Mouse (Mus musculus): ENCODE data around the gene Daxx. TPM values are rescaled to one million over a fixed set of nuclear protein-coding genes. Genes with fewer than 3 reads are reported as not detected.
A peak's percentile ranks its signal among the peaks of the same experiment; 100 is the strongest.

Daxx gene
- polyA plus RNA-seq, 1 experiment from 2014 or later = 61.2 TPM

GRCm38 (mm10) chr17:33940981-33941380 is 31.8 kb downstream of the Daxx start:
- peak overlapping the region; percentile 81 for H3K4me3 ChIP-seq (ENCODE audit: low read depth, low read length)
- ATAC-seq (ENCODE audit: insufficient read depth, low FRiP score, low TSS enrichment) (0 out of 2 replicates have a peak, but pooled peaks have one; percentile 10), DNase-seq (ENCODE audit: low spot score) (no peak)
- H3K36me3 ChIP-seq (ENCODE audit: control insufficient read depth, insufficient read depth, low read length) = peaks cover 14% of the 10 kb centered on the region
- H3K4me1 ChIP-seq (ENCODE audit: control insufficient read depth, insufficient read depth, low read length) = peaks cover 12% of the 10 kb centered on the region
- H3K4me2 ChIP-seq (ENCODE audit: low read depth) = peak overlapping the region; percentile 95
- no peak overlapping the region for H3K27ac ChIP-seq (ENCODE audit: low read depth, low read length)
- WGBS = 3% methylated on average over 26 of the region's 26 CpGs
- H3K27me3 ChIP-seq (ENCODE audit: control insufficient read depth, insufficient read depth, low read length) = no peaks in the 10 kb centered on the region
- no peaks in the 10 kb centered on the region for H3K9me3 ChIP-seq (ENCODE audit: control insufficient read depth, low read length)
- H3K9ac ChIP-seq (ENCODE audit: low read length) = peak overlapping the region; percentile 70

- peak overlapping the region; percentile 81 for H3K4me3 ChIP-seq (ENCODE audit: low read depth, low read length)
- H3K36me3 ChIP-seq (ENCODE audit: control insufficient read depth, insufficient read depth, low read length) = peaks cover 14% of the 10 kb centered on the region
- no peak overlapping the region for H3K27ac ChIP-seq (ENCODE audit: low read depth, low read length)
- peaks cover 12% of the 10 kb centered on the region for H3K4me1 ChIP-seq (ENCODE audit: control insufficient read depth, insufficient read depth, low read length)
- peak overlapping the region; percentile 95 for H3K4me2 ChIP-seq (ENCODE audit: low read depth)
- H3K9ac ChIP-seq (ENCODE audit: low read length) = peak overlapping the region; percentile 70
- WGBS = 62% methylated on average over 19 of the region's 19 CpGs
- ATAC-seq (ENCODE audit: insufficient read depth, low FRiP score, low TSS enrichment) = no peak
- no peaks in the 10 kb centered on the region for H3K27me3 ChIP-seq (ENCODE audit: control insufficient read depth, insufficient read depth, low read length)
- no peaks in the 10 kb centered on the region for H3K9me3 ChIP-seq (ENCODE audit: control insufficient read depth, low read length)
- DNase-seq (ENCODE audit: low spot score) = no peak
These were observed 32.2 kb downstream of the Daxx start for GRCm38 (mm10) chr17:33941381-33941780.

- H3K9ac ChIP-seq (ENCODE audit: low read length) = no peak overlapping the region
- no peaks in the 10 kb centered on the region for H3K27me3 ChIP-seq (ENCODE audit: control insufficient read depth, insufficient read depth, low read length)
- peaks cover 12% of the 10 kb centered on the region for H3K4me1 ChIP-seq (ENCODE audit: control insufficient read depth, insufficient read depth, low read length)
- H3K27ac ChIP-seq (ENCODE audit: low read depth, low read length) = no peak overlapping the region
- WGBS = 92% methylated on average over 15 of the region's 15 CpGs
- ATAC-seq (ENCODE audit: insufficient read depth, low FRiP score, low TSS enrichment) (no peak), DNase-seq (ENCODE audit: low spot score) (no peak)
- H3K36me3 ChIP-seq (ENCODE audit: control insufficient read depth, insufficient read depth, low read length) = peaks cover 14% of the 10 kb centered on the region
- no peak overlapping the region for H3K4me2 ChIP-seq (ENCODE audit: low read depth)
- H3K4me3 ChIP-seq (ENCODE audit: low read depth, low read length) = no peak overlapping the region
- no peaks in the 10 kb centered on the region for H3K9me3 ChIP-seq (ENCODE audit: control insufficient read depth, low read length)
These were observed 34.2 kb downstream of the Daxx start for GRCm38 (mm10) chr17:33943454-33943853.

GRCm38 (mm10) chr17:33947430-33948089 is 38.3 kb downstream of the Daxx start:
- no peak overlapping the region for H3K4me2 ChIP-seq (ENCODE audit: low read depth)
- DNase-seq (ENCODE audit: low spot score) = no peak
- no peak overlapping the region for H3K27ac ChIP-seq (ENCODE audit: low read depth, low read length)
- 94% methylated on average over 10 of the region's 10 CpGs for WGBS
- H3K36me3 ChIP-seq (ENCODE audit: control insufficient read depth, insufficient read depth, low read length) = peaks cover 14% of the 10 kb centered on the region
- H3K9me3 ChIP-seq (ENCODE audit: control insufficient read depth, low read length) = no peaks in the 10 kb centered on the region
- no peak overlapping the region for H3K4me3 ChIP-seq (ENCODE audit: low read depth, low read length)
- ATAC-seq (ENCODE audit: insufficient read depth, low FRiP score, low TSS enrichment) = no peak
- H3K4me1 ChIP-seq (ENCODE audit: control insufficient read depth, insufficient read depth, low read length) = peaks cover 21% of the 10 kb centered on the region
- no peak overlapping the region for H3K9ac ChIP-seq (ENCODE audit: low read length)
- H3K27me3 ChIP-seq (ENCODE audit: control insufficient read depth, insufficient read depth, low read length) = no peaks in the 10 kb centered on the region

GRCm38 (mm10) chr17:33948090-33948904 is 39.1 kb downstream of the Daxx start:
- Histone ChIP-seq H3K36me3 (ENCODE audit: control insufficient read depth, insufficient read depth, low read length) (peaks cover 17% of the 10 kb centered on the region), H3K9me3 (ENCODE audit: control insufficient read depth, low read length) (no peaks in the 10 kb centered on the region), H3K4me3 (ENCODE audit: low read depth, low read length) (no peak overlapping the region), H3K4me2 (ENCODE audit: low read depth) (no peak overlapping the region), H3K27me3 (ENCODE audit: control insufficient read depth, insufficient read depth, low read length) (no peaks in the 10 kb centered on the region), H3K9ac (ENCODE audit: low read length) (no peak overlapping the region), H3K4me1 (ENCODE audit: control insufficient read depth, insufficient read depth, low read length) (peaks cover 29% of the 10 kb centered on the region), H3K27ac (ENCODE audit: low read depth, low read length) (no peak overlapping the region)
- DNase-seq (ENCODE audit: low spot score) (no peak), ATAC-seq (ENCODE audit: insufficient read depth, low FRiP score, low TSS enrichment) (no peak)
- WGBS = 86% methylated on average over 22 of the region's 22 CpGs

- Histone ChIP-seq H3K9ac (ENCODE audit: low read length) (no peak overlapping the region), H3K36me3 (ENCODE audit: control insufficient read depth, insufficient read depth, low read length) (peaks cover 16% of the 10 kb centered on the region), H3K4me1 (ENCODE audit: control insufficient read depth, insufficient read depth, low read length) (peaks cover 31% of the 10 kb centered on the region), H3K27me3 (ENCODE audit: control insufficient read depth, insufficient read depth, low read length) (no peaks in the 10 kb centered on the region), H3K9me3 (ENCODE audit: control insufficient read depth, low read length) (no peaks in the 10 kb centered on the region), H3K27ac (ENCODE audit: low read depth, low read length) (no peak overlapping the region), H3K4me2 (ENCODE audit: low read depth) (no peak overlapping the region), H3K4me3 (ENCODE audit: low read depth, low read length) (no peak overlapping the region)
- ATAC-seq (ENCODE audit: insufficient read depth, low FRiP score, low TSS enrichment) = no peak
- 92% methylated on average over 19 of the region's 19 CpGs for WGBS
- DNase-seq (ENCODE audit: low spot score) = no peak
These were observed 39.8 kb downstream of the Daxx start for GRCm38 (mm10) chr17:33948905-33949537.

- peaks cover 39% of the 10 kb centered on the region for H3K4me1 ChIP-seq (ENCODE audit: control insufficient read depth, insufficient read depth, low read length)
- H3K4me2 ChIP-seq (ENCODE audit: low read depth) = peak overlapping the region; percentile 82
- peak overlapping the region; percentile 39; the same call in 1 of the 2 replicates for H3K4me3 ChIP-seq (ENCODE audit: low read depth, low read length)
- ATAC-seq (ENCODE audit: insufficient read depth, low FRiP score, low TSS enrichment) (no peak), DNase-seq (ENCODE audit: low spot score) (no peak)
- no peaks in the 10 kb centered on the region for H3K27me3 ChIP-seq (ENCODE audit: control insufficient read depth, insufficient read depth, low read length)
- H3K36me3 ChIP-seq (ENCODE audit: control insufficient read depth, insufficient read depth, low read length) = peaks cover 10% of the 10 kb centered on the region; the same call in 1 of the 2 replicates
- 0 out of 2 replicates have a peak overlapping the region, but pooled peaks have one; percentile 17 for H3K27ac ChIP-seq (ENCODE audit: low read depth, low read length)
- no peaks in the 10 kb centered on the region for H3K9me3 ChIP-seq (ENCODE audit: control insufficient read depth, low read length)
- H3K9ac ChIP-seq (ENCODE audit: low read length) = peak overlapping the region; percentile 69
- 72% methylated on average over 10 of the region's 10 CpGs for WGBS
These were observed 41.0 kb downstream of the Daxx start for GRCm38 (mm10) chr17:33950131-33950625.

GRCm38 (mm10) chr17:33951021-33951946 is 42.1 kb downstream of the Daxx start, which contains the start of gene B3galt4:
Gene B3galt4, minus strand, starts transcription at chr17:33951488.
- Histone ChIP-seq H3K4me1 (ENCODE audit: control insufficient read depth, insufficient read depth, low read length) (peaks cover 39% of the 10 kb centered on the region), H3K4me3 (ENCODE audit: low read depth, low read length) (peak within 1 kb of the TSS; percentile 39), H3K36me3 (ENCODE audit: control insufficient read depth, insufficient read depth, low read length) (peaks cover 10% of the 10 kb centered on the region; the same call in 1 of the 2 replicates), H3K9ac (ENCODE audit: low read length) (peak within 1 kb of the TSS; percentile 69), H3K9me3 (ENCODE audit: control insufficient read depth, low read length) (no peaks in the 10 kb centered on the region), H3K27me3 (ENCODE audit: control insufficient read depth, insufficient read depth, low read length) (no peaks in the 10 kb centered on the region), H3K27ac (ENCODE audit: low read depth, low read length) (peak within 1 kb of the TSS; percentile 86), H3K4me2 (ENCODE audit: low read depth) (peak within 1 kb of the TSS; percentile 82)
- ATAC-seq (ENCODE audit: insufficient read depth, low FRiP score, low TSS enrichment) (peak; percentile 51), DNase-seq (ENCODE audit: low spot score) (peak; percentile 86)
- WGBS = under 1% methylated on average over 45 of the region's 45 CpGs
